ENCODE assay signal across 20 mouse cellular contexts in the genomic region with DNA sequence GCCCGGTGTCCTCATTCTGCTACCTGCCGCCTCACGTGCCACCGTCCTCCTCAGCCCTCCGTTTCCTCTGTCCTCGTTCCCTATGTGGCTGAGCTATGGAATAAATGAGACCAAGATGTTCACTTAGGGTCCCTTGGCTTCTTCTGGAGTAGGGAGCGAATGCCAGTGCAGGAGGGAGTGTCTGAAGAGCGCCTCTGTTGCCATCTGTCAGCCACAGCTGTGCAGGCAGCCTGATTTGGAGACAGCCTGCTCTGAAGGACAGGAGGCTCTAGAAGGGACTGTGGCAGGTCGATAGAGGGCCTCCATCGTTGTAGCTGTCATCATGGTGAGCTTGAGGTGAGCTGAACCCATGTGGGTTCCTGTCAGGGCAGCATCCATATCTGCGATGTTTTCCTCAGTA. TPM values are rescaled to one million over a fixed set of nuclear protein-coding genes. Genes with fewer than 3 reads are reported as not detected.
DNase-seq lines count a peak whose midpoint lies in the region; ATAC-seq and TF ChIP-seq lines count a peak whose summit lies in the region.
"Had no signal": no experiment of that assay in that cellular context is flagged by ENCODE, and none has a peak within 500 bp of the region (broad histone marks: within the 10 kb centered on the region; RNA-seq: fewer than 3 reads in every experiment).

No protein-coding gene starts in this region.

- intact Hi-C loops in gastrocnemius, adult 2 months (cut with DNase I) = no loop called here

- no peak overlapping the region for H3K4me3 ChIP-seq in gastrocnemius, adult 2 months
- peak overlapping the region; percentile 14 for H3K4me3 ChIP-seq in megakaryocyte, embryonic 14.5 days (replicated peaks)
- H3K4me3 ChIP-seq in myocyte = no peak overlapping the region
- H3K4me3 ChIP-seq: embryonic facial prominence, embryonic 10.5 days; embryonic facial prominence, embryonic 12.5 days; forebrain, embryonic 13.5 days; forebrain, embryonic 15.5 days had no signal

- no peak for TF ChIP-seq POLR2A in myocyte (IDR thresholded peaks at IDR 0.05; ENCODE audit: insufficient read length, low read depth)

- no peak overlapping the region for H3K4me2 ChIP-seq in myocyte (ENCODE audit: low read depth)
- H3K4me2 ChIP-seq: embryonic facial prominence, embryonic 12.5 days; forebrain, embryonic 13.5 days; forebrain, embryonic 15.5 days had no signal

- H3K79me2 ChIP-seq in myocyte (ENCODE audit: control insufficient read depth, insufficient read depth) = peaks cover 6% of the 10 kb centered on the region

- peaks cover 24% of the 10 kb centered on the region for H3K9me3 ChIP-seq in megakaryocyte, embryonic 14.5 days
- H3K9me3 ChIP-seq: embryonic facial prominence, embryonic 12.5 days; forebrain, embryonic 15.5 days had no signal

- peaks cover 38% of the 10 kb centered on the region for H3K27me3 ChIP-seq in megakaryocyte, embryonic 14.5 days (replicated peaks)
- no peaks in the 10 kb centered on the region for H3K27me3 ChIP-seq in myocyte (ENCODE audit: control insufficient read depth, insufficient read depth, insufficient read length)
- H3K27me3 ChIP-seq: embryonic facial prominence, embryonic 12.5 days; forebrain, embryonic 13.5 days; forebrain, embryonic 15.5 days had no signal

- TF ChIP-seq CTCF in gastrocnemius, adult 2 months (IDR thresholded peaks at IDR 0.05) = no peak

- H3K4me1 ChIP-seq in megakaryocyte, embryonic 14.5 days = no peaks in the 10 kb centered on the region

- peak overlapping the region; percentile 43; the same call in 1 of the 2 replicates for H3K27ac ChIP-seq in gastrocnemius, adult 2 months
- H3K27ac ChIP-seq: embryonic facial prominence, embryonic 10.5 days; embryonic facial prominence, embryonic 12.5 days; forebrain, embryonic 13.5 days; forebrain, embryonic 15.5 days had no signal

- no peaks in the 10 kb centered on the region for H3K36me3 ChIP-seq in megakaryocyte, embryonic 14.5 days (replicated peaks; ENCODE audit: low read length)
- peaks cover 9% of the 10 kb centered on the region for H3K36me3 ChIP-seq in myocyte (ENCODE audit: control insufficient read depth, insufficient read depth)

- DNase-seq in gastrocnemius, adult 2 months = no peak
- no peak for DNase-seq in gastrocnemius, postnatal 25 days
- peak; percentile 65 for DNase-seq in brain, adult 2 months (ENCODE audit: low read depth, low spot score)
- DNase-seq in right cerebral cortex, adult 2 months (ENCODE audit: low spot score in 2 of 2) = no peak
- DNase-seq: adrenal gland, adult 2 months; adrenal gland, postnatal 10 days; adrenal gland, postnatal 25 days; cerebellum, adult 11-12 months; cerebellum, adult 2 months; cerebellum, adult 9-10 months; cerebellum, postnatal 10 days; cerebellum, postnatal 25 days had no signal

- ATAC-seq in megakaryocyte, adult 5-6 weeks (ENCODE audit: poor library complexity, severe bottlenecking) = no peak
- ATAC-seq: forebrain, embryonic 13.5 days; forebrain, embryonic 15.5 days had no signal

- H3ac ChIP-seq in myocyte (ENCODE audit: control insufficient read depth, insufficient read length) = no peak overlapping the region

TF ChIP-seq in myocyte, 11 proteins besides CTCF, POLR2A, EP300 and RAD21:
- TF ChIP-seq MYOG (IDR thresholded peaks at IDR 0.05; ENCODE audit: control insufficient read depth in 1 of 3, insufficient read depth in 1 of 3, insufficient read length in 2 of 3, low read depth in 2 of 3) (peak in 2 of 3 experiments; percentile 6 to 67), E2F4 (IDR thresholded peaks at IDR 0.05; ENCODE audit: insufficient read depth) (no peak), MYOD1 (IDR thresholded peaks at IDR 0.05; ENCODE audit: control insufficient read depth in 1 of 3, insufficient read length in 2 of 3, low read depth in 2 of 3) (peak in 2 of 3 experiments; percentile 49 to 56), POLR2AphosphoS2 (IDR thresholded peaks at IDR 0.05; ENCODE audit: insufficient read length, low read depth) (no peak), SRF (IDR thresholded peaks at IDR 0.05; ENCODE audit: control insufficient read depth, insufficient read length, low read depth) (no peak), TCF3 (IDR thresholded peaks at IDR 0.05; ENCODE audit: insufficient read length, low read depth) (no peak), MAX (IDR thresholded peaks at IDR 0.05; ENCODE audit: low read depth) (no peak)

RNA-seq across cellular contexts. Expression of a gene that starts 30.2 kb away (rescaled TPM):
- 10 to 100 TPM; 46.1 to 52.4 TPM for total RNA-seq in gastrocnemius, adult 2 months (2021)
- 10 to 100 TPM; 39.1 to 54.7 TPM for total RNA-seq in gastrocnemius, postnatal 25 days (2021)
- 1.1 TPM in 1 of 2 replicates, not detected in the other for polyA plus RNA-seq in megakaryocyte, embryonic 14.5 days (2012; ENCODE audit: insufficient read depth, low replicate concordance)
- not detected in 2 replicates for total RNA-seq in megakaryocyte, adult 5-6 weeks (2015)
- total RNA-seq in megakaryocyte, adult 5-6 weeks (2017) = not detected in 2 replicates
- 34.0 TPM for polyA plus RNA-seq in myocyte (2012; fragmentation: generic; extraction: Trizol)
- total RNA-seq: MEL had no signal

Comparison
In these comparisons a context has a peak if more than half of its experiments do, and no peak if none do; other contexts are left out.
1. RNA of a gene that starts 30.2 kb away (total RNA-seq): 39.1 to 54.7 TPM in gastrocnemius, postnatal 25 days and 46.1 to 52.4 TPM in gastrocnemius, adult 2 months; not detected in megakaryocyte, adult 5-6 weeks; every median in the first group is over 10 times any median in the second.